Mouse (Mus musculus): ENCODE results near the gene Peak1. TPM values are rescaled to one million over a fixed set of nuclear protein-coding genes. Genes with fewer than 3 reads are reported as not detected.
A peak's percentile ranks its signal among the peaks of the same experiment; 100 is the strongest.

Gene Peak1
- total and polyA plus RNA-seq, 3 experiments: 2.8 to 11.7 TPM; not detected in 1

DNA sequence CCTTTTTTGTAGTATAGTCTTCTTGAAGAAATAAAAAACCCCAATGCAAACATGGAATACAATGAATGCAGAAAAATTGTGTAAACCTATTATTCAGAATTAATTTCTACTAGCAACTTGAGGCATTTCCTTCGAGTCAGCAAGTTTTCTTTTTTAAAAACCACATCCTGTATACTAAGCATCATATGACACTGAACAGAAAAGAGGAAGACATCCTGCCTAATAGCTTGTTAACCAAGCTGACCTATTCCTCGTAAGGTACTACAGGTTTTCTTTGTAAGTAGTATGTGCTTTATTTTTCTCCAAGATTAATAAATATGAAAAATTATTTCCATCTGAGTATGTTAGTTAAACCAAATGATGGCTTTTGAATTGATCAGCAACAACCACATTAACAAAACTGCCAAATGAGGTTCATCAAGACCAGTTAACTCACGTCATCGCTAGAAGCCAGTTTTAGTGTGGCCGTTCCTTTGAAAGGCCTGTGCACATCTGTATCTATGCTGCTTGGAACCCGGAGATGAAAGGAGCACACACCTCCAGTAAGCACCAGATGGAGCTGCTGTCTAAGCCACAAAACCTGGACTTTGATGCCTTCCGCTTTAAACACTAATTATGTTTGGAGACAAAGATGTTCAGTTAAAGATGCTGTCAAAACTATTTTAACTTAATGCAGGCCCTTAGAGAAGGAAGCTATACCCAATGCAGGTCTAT, 153.4 kb downstream of the Peak1 start (continued):
- TF ChIP-seq ZMIZ1 (IDR thresholded peaks at IDR 0.05; ENCODE audit: low read depth, low read length) (no peak), MEF2A (IDR thresholded peaks at IDR 0.05; ENCODE audit: extremely low read depth, insufficient replicate concordance, low read depth, low read length, poor library complexity, severe bottlenecking) (no peak), JUND (IDR thresholded peaks at IDR 0.05; ENCODE audit: low read depth, low read length) (no peak), MXI1 (IDR thresholded peaks at IDR 0.05; ENCODE audit: low read depth, low read length) (no peak), TCF12 (IDR thresholded peaks at IDR 0.05; ENCODE audit: low read depth, low read length) (no peak), RCOR1 (IDR thresholded peaks at IDR 0.05; ENCODE audit: low read depth, low read length) (no peak), GABPA (IDR thresholded peaks at IDR 0.05; ENCODE audit: low read depth, low read length) (no peak), ZC3H11A (IDR thresholded peaks at IDR 0.05; ENCODE audit: low read depth, low read length) (peak; percentile 15; the same call in 1 of the 2 replicates), POLR2AphosphoS5 (IDR thresholded peaks at IDR 0.05; ENCODE audit: borderline replicate concordance, low read depth, low read length) (no peak), ZNF384 (IDR thresholded peaks at IDR 0.05; ENCODE audit: low read depth, low read length) (no peak), E2F4 (IDR thresholded peaks at IDR 0.05; ENCODE audit: borderline replicate concordance, low read depth, low read length) (no peak), ZKSCAN1 (IDR thresholded peaks at IDR 0.05; ENCODE audit: low read depth, low read length) (no peak), USF2 (IDR thresholded peaks at IDR 0.05; ENCODE audit: borderline replicate concordance in 1 of 2, insufficient read depth in 1 of 2, low read depth in 1 of 2, low read length in 2 of 2) (no peak), MYB (IDR thresholded peaks at IDR 0.05; ENCODE audit: low read depth, low read length) (no peak), POLR2AphosphoS2 (IDR thresholded peaks at IDR 0.05; ENCODE audit: low read length) (no peak), CHD2 (IDR thresholded peaks at IDR 0.05; ENCODE audit: low read length) (no peak), SIN3A (IDR thresholded peaks at IDR 0.05; ENCODE audit: low read length) (no peak), GATA1 (IDR thresholded peaks at IDR 0.05; ENCODE audit: low read depth, low read length) (no peak), ELF1 (IDR thresholded peaks at IDR 0.05; ENCODE audit: low read depth, low read length) (no peak), MAFK (IDR thresholded peaks at IDR 0.05; ENCODE audit: borderline replicate concordance, low read depth, low read length) (peak; percentile 82)

DNA sequence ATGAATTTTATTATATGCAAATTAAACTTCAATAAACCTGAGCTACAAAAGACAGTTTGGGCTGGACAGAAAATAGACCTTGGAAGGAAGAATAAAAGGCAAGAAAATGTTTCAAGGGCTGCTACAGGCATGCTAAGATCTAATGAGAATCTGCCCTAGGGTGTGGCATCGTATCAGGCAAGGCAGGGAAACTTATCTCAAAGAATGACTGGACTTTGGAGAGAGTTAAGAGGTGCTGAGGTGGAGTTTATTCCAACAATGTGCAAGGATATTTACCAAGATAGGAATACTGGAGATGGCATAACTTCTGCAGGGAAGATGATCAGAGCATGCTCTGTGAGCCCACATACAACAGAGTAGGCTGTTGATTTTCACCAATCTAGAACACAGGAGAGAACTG, 154.8 kb downstream of the Peak1 start:
- Histone ChIP-seq H3K36me3 (ENCODE audit: control insufficient read depth in 1 of 2, insufficient read depth in 2 of 2, low read length in 2 of 2) (peaks cover 0 to 21% of the 10 kb centered on the region in 2 experiments; a peak in 2 of 4 replicates), H3K27ac (ENCODE audit: control insufficient read depth, low read depth, low read length) (no peak overlapping the region), H3K4me3 (ENCODE audit: control insufficient read depth in 1 of 2, insufficient read depth in 1 of 2, low read depth in 2 of 2, low read length in 2 of 2) (no peak overlapping the region), H3K9me3 (replicated peaks; ENCODE audit: insufficient read depth, low read length) (no peaks in the 10 kb centered on the region), H3K79me2 (ENCODE audit: control insufficient read depth, insufficient read depth, low read length, poor library complexity) (no peaks in the 10 kb centered on the region), H3K4me1 (ENCODE audit: control insufficient read depth in 1 of 2, insufficient read depth in 2 of 2, low read length in 2 of 2) (peaks cover 11% of the 10 kb centered on the region in 2 experiments), H3K27me3 (ENCODE audit: control insufficient read depth in 1 of 2, insufficient read depth in 2 of 2, low read length in 2 of 2) (no peaks in the 10 kb centered on the region), H3K9ac (ENCODE audit: control insufficient read depth, low read depth, low read length, poor library complexity, severe bottlenecking) (no peak overlapping the region)
- DNase-seq (ENCODE audit: low read depth, low spot score): peak; percentile 22
- TF ChIP-seq ZC3H11A (IDR thresholded peaks at IDR 0.05; ENCODE audit: low read depth, low read length): no peak
- 0 out of 2 replicates have a peak, but pooled peaks have one; percentile 40 for TF ChIP-seq GATA1 (IDR thresholded peaks at IDR 0.05; ENCODE audit: low read depth, low read length)

Data from MEL (cell line).